Mouse (Mus musculus): ENCODE measurements around the gene Chit1.

GRCm38 (mm10) chr1:134089074-134089473, 22.0 kb upstream of the Chit1 start:
- TF ChIP-seq CTCF (IDR thresholded peaks at IDR 0.05; ENCODE audit: borderline replicate concordance, extremely low read depth, insufficient read depth, insufficient read length): no peak
- no peak for TF ChIP-seq POLR2A (IDR thresholded peaks at IDR 0.05; ENCODE audit: borderline replicate concordance, extremely low read depth, insufficient read depth, insufficient read length, poor library complexity, severe bottlenecking)
